Mouse (Mus musculus): ENCODE results near the gene Pole3.

DNA sequence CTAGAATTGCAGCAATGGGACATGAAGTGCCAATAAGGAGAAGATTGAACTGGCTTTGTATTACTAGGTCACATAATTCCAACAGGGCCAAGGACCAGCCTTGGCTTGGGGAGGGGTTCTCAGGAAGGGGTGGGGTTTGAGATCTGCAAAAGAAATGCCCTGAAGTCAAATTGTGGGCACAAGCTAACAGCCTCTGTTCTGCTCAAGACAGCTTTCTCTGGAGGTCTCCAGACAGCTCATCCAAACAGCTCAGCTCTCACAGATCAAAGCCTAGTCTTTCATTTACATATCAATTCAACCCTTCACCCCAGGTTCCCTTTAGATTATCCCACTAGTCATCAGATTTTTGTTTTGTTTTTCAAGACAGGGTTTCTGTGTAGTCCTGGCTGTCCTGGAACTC lies 19.9 kb upstream of the Pole3 start:
- TF ChIP-seq CTCF (IDR thresholded peaks at IDR 0.05; ENCODE audit: low read depth, low read length) (no peak), GATA1 (IDR thresholded peaks at IDR 0.05; ENCODE audit: borderline replicate concordance, low read length) (no peak), TAL1 (conservative IDR thresholded peaks at IDR 0.05; ENCODE audit: low read depth, low read length) (no peak), GATA2 (IDR thresholded peaks at IDR 0.05; ENCODE audit: borderline replicate concordance, low read depth, low read length) (no peak), POLR2AphosphoS5 (IDR thresholded peaks at IDR 0.05; ENCODE audit: insufficient replicate concordance, low read depth, low read length) (no peak)
